Mouse (Mus musculus) CH12.LX (cell line): ENCODE results near the gene Stpg4. TPM values are rescaled to one million over a fixed set of nuclear protein-coding genes. Genes with fewer than 3 reads are reported as not detected.

ENCODE experiments used
- DNase-seq: peaks from one replicate; pipeline ENCODE4 v3.0.0-alpha.2; 2013; ENCODE audit errors: extremely low read depth
- H3K27ac ChIP-seq: 2 replicates; pipeline ENCODE4 v1.5.1; 2012; ENCODE audit warnings: low read depth, mild to moderate bottlenecking, control low read depth, moderate library complexity; ENCODE audit not compliant: insufficient read depth
- H3K27me3 ChIP-seq: replicated peaks from 2 replicates; pipeline ENCODE3; 2012; ENCODE audit warnings: inconsistent platforms
- H3K36me3 ChIP-seq, 2 experiments: replicated peaks in 1 of 2; 2 replicates each; pipeline versions ENCODE3 to v1.6.1; 2012; ENCODE audit warnings: inconsistent platforms in 1 of 2, low read length in 1 of 2, mild to moderate bottlenecking in 1 of 2, mixed read lengths in 1 of 2, moderate library complexity in 1 of 2; ENCODE audit not compliant: control insufficient read depth in 1 of 2, insufficient read depth in 1 of 2
- H3K4me1 ChIP-seq, 2 experiments: 2 replicates each; pipeline ENCODE4 v1.6.1; 2012; ENCODE audit warnings: inconsistent platforms in 1 of 2, moderate library complexity in 1 of 2; ENCODE audit not compliant: insufficient read depth in 2 of 2, control insufficient read depth in 1 of 2
- H3K4me2 ChIP-seq: 2 replicates; pipeline ENCODE4 v1.6.1; 2012; ENCODE audit warnings: low read depth, mild to moderate bottlenecking, control low read depth; ENCODE audit not compliant: poor library complexity, insufficient read depth, severe bottlenecking
- H3K4me3 ChIP-seq, 3 experiments: fragments of 150-350 bp in 1 of 3; sonication (generic) in 1 of 3; replicated peaks in 1 of 3; 2 replicates each; pipeline versions ENCODE3 to v1.5.1; 2011 to 2012; ENCODE audit warnings: low read depth in 2 of 3, low read length in 2 of 3, mild to moderate bottlenecking in 2 of 3, moderate library complexity in 2 of 3, control low read depth in 1 of 3, improper control_type of control experiment in 1 of 3, inconsistent platforms in 1 of 3, mixed read lengths in 1 of 3; ENCODE audit not compliant: poor library complexity in 1 of 3
- H3K79me2 ChIP-seq: replicated peaks from 2 replicates; pipeline ENCODE4 v1.6.1; 2012; ENCODE audit warnings: mild to moderate bottlenecking, moderate library complexity; ENCODE audit not compliant: control insufficient read depth, poor library complexity, insufficient read depth, severe bottlenecking; ENCODE audit errors: extremely low read depth
- H3K9ac ChIP-seq: 2 replicates; pipeline ENCODE4 v1.6.1; 2012; ENCODE audit warnings: low read depth, mild to moderate bottlenecking, control low read depth, moderate library complexity; ENCODE audit not compliant: insufficient read depth
- H3K9me3 ChIP-seq: replicated peaks from 2 replicates; pipeline ENCODE3; 2012; ENCODE audit warnings: low read length, inconsistent platforms, mixed read lengths
- CHD1 ChIP-seq: IDR thresholded peaks from 2 replicates; pipeline ENCODE4 v1.6.1; 2012; ENCODE audit warnings: low read depth, low read length, improper control_type of control experiment, inconsistent platforms
- CHD2 ChIP-seq: IDR thresholded peaks from 2 replicates; pipeline ENCODE4 v1.6.1; 2011; ENCODE audit warnings: low read length, improper control_type of control experiment
- EP300 ChIP-seq: IDR thresholded peaks from 2 replicates; pipeline ENCODE4 v1.6.1; 2011; ENCODE audit warnings: low read length, improper control_type of control experiment
- ETS1 ChIP-seq: conservative IDR thresholded peaks from 2 replicates; pipeline ENCODE4 v1.6.1; 2012; ENCODE audit warnings: low read depth, mild to moderate bottlenecking, inconsistent platforms, low read length, improper control_type of control experiment, moderate library complexity
- GABPA ChIP-seq: IDR thresholded peaks from 2 replicates; pipeline ENCODE4 v1.6.1; 2012; ENCODE audit warnings: low read depth, low read length, improper control_type of control experiment, inconsistent platforms; ENCODE audit not compliant: insufficient replicate concordance
- HCFC1 ChIP-seq: IDR thresholded peaks from 2 replicates; pipeline ENCODE4 v1.6.1; 2012; ENCODE audit warnings: low read depth, mild to moderate bottlenecking, inconsistent platforms, low read length, improper control_type of control experiment
- IRF4 ChIP-seq: IDR thresholded peaks from 2 replicates; pipeline ENCODE4 v1.6.1; 2014; ENCODE audit warnings: low read depth, mild to moderate bottlenecking, inconsistent platforms, low read length, improper control_type of control experiment
- JUN ChIP-seq: IDR thresholded peaks from 2 replicates; pipeline ENCODE4 v1.6.1; 2011; ENCODE audit warnings: low read depth, mild to moderate bottlenecking, low read length, improper control_type of control experiment, moderate library complexity; ENCODE audit not compliant: insufficient read depth
- KAT2A ChIP-seq: IDR thresholded peaks from 2 replicates; pipeline ENCODE4 v1.6.1; 2012; ENCODE audit warnings: low read length, improper control_type of control experiment, inconsistent platforms; ENCODE audit not compliant: insufficient replicate concordance
- MAX ChIP-seq: IDR thresholded peaks from 2 replicates; pipeline ENCODE4 v1.6.1; 2011; ENCODE audit warnings: low read length, improper control_type of control experiment
- MAZ ChIP-seq: IDR thresholded peaks from 2 replicates; pipeline ENCODE4 v1.6.1; 2012; ENCODE audit warnings: low read depth, mild to moderate bottlenecking, inconsistent platforms, low read length, improper control_type of control experiment, moderate library complexity
- MEF2A ChIP-seq: IDR thresholded peaks from 2 replicates; pipeline ENCODE4 v1.6.1; 2014; ENCODE audit warnings: low read depth, mild to moderate bottlenecking, inconsistent platforms, low read length, improper control_type of control experiment, borderline replicate concordance
- MYC ChIP-seq: IDR thresholded peaks from 2 replicates; pipeline ENCODE4 v1.6.1; 2011; ENCODE audit warnings: low read depth, mild to moderate bottlenecking, improper control_type of control experiment, low read length
- NELFE ChIP-seq: IDR thresholded peaks from 2 replicates; pipeline ENCODE4 v1.6.1; 2011; ENCODE audit warnings: low read depth, low read length, improper control_type of control experiment
- NRF1 ChIP-seq: IDR thresholded peaks from 2 replicates; pipeline ENCODE4 v1.6.1; 2014; ENCODE audit warnings: low read depth, mild to moderate bottlenecking, inconsistent platforms, low read length, improper control_type of control experiment, moderate library complexity
- POLR2A ChIP-seq: IDR thresholded peaks from 2 replicates; pipeline ENCODE4 v1.6.1; 2011; ENCODE audit warnings: low read depth, mild to moderate bottlenecking, improper control_type of control experiment, low read length
- RCOR1 ChIP-seq: conservative IDR thresholded peaks from 2 replicates; pipeline ENCODE4 v1.6.1; 2012; ENCODE audit warnings: low read depth, mild to moderate bottlenecking, inconsistent platforms, low read length, improper control_type of control experiment
- SIN3A ChIP-seq: IDR thresholded peaks from 2 replicates; pipeline ENCODE4 v1.6.1; 2012; ENCODE audit warnings: low read length, improper control_type of control experiment, inconsistent platforms
- SMC3 ChIP-seq: IDR thresholded peaks from 2 replicates; pipeline ENCODE4 v1.6.1; 2011; ENCODE audit warnings: low read depth, low read length, improper control_type of control experiment
- UBTF ChIP-seq: IDR thresholded peaks from 2 replicates; pipeline ENCODE4 v1.6.1; 2012; ENCODE audit warnings: low read depth, mild to moderate bottlenecking, inconsistent platforms, low read length, improper control_type of control experiment, moderate library complexity
- ZC3H11A ChIP-seq: IDR thresholded peaks from 2 replicates; pipeline ENCODE4 v1.6.1; 2012; ENCODE audit warnings: low read depth, mild to moderate bottlenecking, inconsistent platforms, low read length, improper control_type of control experiment
- ZKSCAN1 ChIP-seq: IDR thresholded peaks from 2 replicates; pipeline ENCODE4 v1.6.1; 2012; ENCODE audit warnings: low read depth, inconsistent platforms, low read length, improper control_type of control experiment, borderline replicate concordance
- ZMIZ1 ChIP-seq: IDR thresholded peaks from 2 replicates; pipeline ENCODE4 v1.6.1; 2012; ENCODE audit warnings: low read depth, mild to moderate bottlenecking, inconsistent platforms, low read length, improper control_type of control experiment
- ZNF384 ChIP-seq: IDR thresholded peaks from 2 replicates; pipeline ENCODE4 v1.6.1; 2012; ENCODE audit warnings: low read depth, low read length, improper control_type of control experiment, inconsistent platforms
- dilution Hi-C: fragments of 300-500 bp; cut with MboI; formaldehyde crosslinking; loops from 2 replicates; pipeline ENCODE4 v1.14.3; 2020; ENCODE audit warnings: low sequenced_read_pairs; ENCODE audit not compliant: extremely low pct_unique_long_range_greater_than_20kb, extremely low pct_ligation_motif_present
- in situ Hi-C: fragments of 300-500 bp; cut with MboI; formaldehyde crosslinking; loops from 3 replicates; pipeline ENCODE4 v1.14.3; 2019; ENCODE audit warnings: low sequenced_read_pairs, low pct_ligation_motif_present, low pct_unique_long_range_greater_than_20kb, mixed read lengths
- polyA plus RNA-seq: library from polyadenylated mRNA; unstranded; fragments of >175 nt; gene quantifications from 2 replicates; pipeline ENCODE4 v1.2.1, GENCODE M21; 2012; ENCODE audit warnings: low read depth; ENCODE audit not compliant: insufficient read length
- total RNA-seq, 2 experiments: library from RNA; depleted of rRNA; stranded (reverse); fragments of 300-350 nt in 1 of 2; fragments of >200 nt in 1 of 2; gene quantifications; 2 replicates each; pipeline ENCODE4 v1.2.3; 2012 to 2014

The Stpg4 gene
- total and polyA plus RNA-seq, 3 experiments, result not detected

DNA sequence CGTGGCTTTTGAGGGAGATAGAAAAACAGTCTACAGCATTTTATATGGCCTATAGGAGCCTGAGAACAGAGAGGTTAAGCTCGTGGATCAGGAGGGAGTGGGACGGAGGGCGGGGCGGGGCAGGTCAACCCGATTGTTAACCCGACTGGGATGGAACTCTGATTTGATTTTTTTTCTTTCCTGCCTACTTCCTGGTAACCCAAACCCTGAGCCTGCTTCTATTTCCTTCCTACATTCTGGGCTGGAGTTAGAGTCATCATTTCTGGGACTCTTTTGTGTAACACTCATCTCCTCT is 46.9 kb upstream of the Stpg4 start:
- in situ Hi-C loops, result no loop called here
- DNase-seq, result no peak
- H3K4me3 ChIP-seq, result no peak overlapping the region
- no peaks in the 10 kb centered on the region for H3K27me3 ChIP-seq
- H3K9me3 ChIP-seq, result no peaks in the 10 kb centered on the region
- H3K36me3 ChIP-seq, result no peaks in the 10 kb centered on the region
- no peaks in the 10 kb centered on the region for H3K79me2 ChIP-seq
- no peak overlapping the region for H3K9ac ChIP-seq
- no peak overlapping the region for H3K27ac ChIP-seq
- peaks cover 2 to 6% of the 10 kb centered on the region in 2 experiments; a peak in 2 of 4 replicates for H3K4me1 ChIP-seq
- dilution Hi-C loops, result no loop called here
- TF ChIP-seq ZKSCAN1, result no peak
- no peak for TF ChIP-seq POLR2A
- TF ChIP-seq IRF4, result no peak
- TF ChIP-seq NELFE, result no peak
- TF ChIP-seq ZNF384, result no peak
- no peak for TF ChIP-seq EP300
- H3K4me2 ChIP-seq, result no peak overlapping the region

DNA sequence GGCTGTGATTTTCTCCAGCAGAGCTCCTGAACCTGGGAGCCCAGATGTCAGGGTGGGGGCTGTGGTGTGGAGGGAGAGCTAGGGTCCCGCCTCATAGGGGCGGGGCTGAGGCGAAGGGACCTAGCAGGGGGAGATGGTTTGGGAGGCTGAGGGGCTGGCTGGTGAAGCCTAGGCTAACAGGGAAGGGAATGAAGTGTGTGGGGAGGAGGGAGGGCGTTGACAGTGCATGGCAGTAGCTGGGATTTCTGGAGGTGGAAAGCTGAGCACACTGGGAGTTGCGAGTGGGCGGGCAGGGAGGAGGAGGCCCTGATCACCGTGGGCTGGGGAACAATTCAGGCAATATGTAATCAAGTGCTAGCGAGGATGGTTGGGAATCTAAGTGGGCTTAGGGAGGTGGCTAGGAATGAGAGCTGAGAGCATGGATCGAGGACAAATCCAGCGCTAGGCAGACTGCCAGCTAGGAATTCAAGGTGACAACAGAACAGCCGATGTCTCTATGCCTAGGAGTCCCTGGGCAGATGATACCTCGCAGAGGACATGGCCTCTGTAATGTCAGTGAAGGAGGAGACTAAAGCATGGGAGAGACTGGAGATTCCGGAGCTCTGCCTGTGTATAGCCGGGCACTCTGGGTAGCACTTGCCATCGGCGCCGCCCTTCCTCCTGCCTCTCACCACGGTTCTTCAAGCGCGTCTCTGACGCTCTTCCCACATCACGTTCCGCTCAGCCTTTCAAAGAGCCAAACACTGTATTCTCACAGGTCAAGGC is 46.4 kb upstream of the Stpg4 start:
- Histone ChIP-seq H3K79me2 (no peaks in the 10 kb centered on the region), H3K27me3 (no peaks in the 10 kb centered on the region), H3K4me2 (no peak overlapping the region), H3K9ac (no peak overlapping the region), H3K9me3 (no peaks in the 10 kb centered on the region), H3K4me1 (peaks cover 2 to 6% of the 10 kb centered on the region in 2 experiments; a peak in 2 of 4 replicates), H3K4me3 (no peak overlapping the region), H3K36me3 (no peaks in the 10 kb centered on the region), H3K27ac (no peak overlapping the region)
- DNase-seq, result no peak
- TF ChIP-seq EP300 (no peak), GABPA (no peak), MEF2A (no peak), CHD1 (no peak), ZNF384 (no peak), ZMIZ1 (no peak), ZC3H11A (no peak), JUN (no peak)
- in situ Hi-C loops (no loop called here), dilution Hi-C loops (no loop called here)

DNA sequence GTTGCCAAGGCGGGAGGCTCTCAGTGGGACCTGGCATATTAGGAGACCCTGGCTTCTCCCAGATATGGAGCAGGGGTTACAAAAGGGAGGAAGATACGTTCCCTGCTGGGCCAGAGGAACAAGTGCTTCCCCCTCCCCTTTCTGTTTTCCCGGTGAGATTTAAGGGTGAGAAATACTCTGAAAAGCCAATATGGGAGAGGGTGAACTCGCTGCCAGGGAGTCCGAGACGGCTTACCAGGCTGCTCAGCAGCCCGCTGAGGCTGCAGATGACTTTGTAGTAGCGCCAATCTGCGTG is 45.8 kb upstream of the Stpg4 start:
- in situ Hi-C loops (no loop called here), dilution Hi-C loops (no loop called here)
- H3K79me2 ChIP-seq, result no peaks in the 10 kb centered on the region
- no peak overlapping the region for H3K9ac ChIP-seq
- H3K4me1 ChIP-seq, result peaks cover 2 to 6% of the 10 kb centered on the region in 2 experiments; a peak in 2 of 4 replicates
- DNase-seq, result no peak
- no peak overlapping the region for H3K27ac ChIP-seq
- TF ChIP-seq ZMIZ1, result no peak
- no peak for TF ChIP-seq GABPA
- TF ChIP-seq SMC3, result no peak
- TF ChIP-seq RCOR1, result no peak
- no peak for TF ChIP-seq HCFC1
- no peak for TF ChIP-seq ZC3H11A
- TF ChIP-seq MAZ, result no peak
- TF ChIP-seq NELFE, result no peak
- TF ChIP-seq CHD2, result no peak
- TF ChIP-seq CHD1, result no peak
- TF ChIP-seq ZKSCAN1, result no peak
- TF ChIP-seq MAX, result no peak
- no peak for TF ChIP-seq NRF1
- no peak for TF ChIP-seq SIN3A
- TF ChIP-seq MYC, result no peak
- no peak for TF ChIP-seq ZNF384
- no peak for TF ChIP-seq UBTF
- TF ChIP-seq EP300, result no peak
- no peak for TF ChIP-seq KAT2A
- TF ChIP-seq ETS1, result no peak
- no peaks in the 10 kb centered on the region for H3K9me3 ChIP-seq
- H3K4me3 ChIP-seq, result no peak overlapping the region
- H3K4me2 ChIP-seq, result no peak overlapping the region
- no peaks in the 10 kb centered on the region for H3K36me3 ChIP-seq
- H3K27me3 ChIP-seq, result no peaks in the 10 kb centered on the region
